Mouse (Mus musculus) hindbrain, embryonic 12.5 days (tissue): Measurements from ENCODE around the gene Tbl1xr1. TPM values are rescaled to one million over a fixed set of nuclear protein-coding genes. Genes with fewer than 3 reads are reported as not detected.
A peak's percentile ranks its signal among the peaks of the same experiment; 100 is the strongest.

ENCODE experiments used
- ATAC-seq: fragments of 200-750 bp; cut with Nextera tagmentation; 2 replicates; pipeline ENCODE4 v1.8.0; 2017; ENCODE audit warnings: moderate TSS enrichment; ENCODE audit not compliant: low FRiP score
- H3K27ac ChIP-seq: fragments of 300-500 bp; sonication (generic); 2 replicates; pipeline ENCODE4 v1.5.1; 2016; ENCODE audit warnings: mild to moderate bottlenecking
- H3K27me3 ChIP-seq: fragments of 300-500 bp; sonication (generic); 2 replicates; pipeline ENCODE4 v1.6.1; 2016; ENCODE audit warnings: mild to moderate bottlenecking
- H3K36me3 ChIP-seq: fragments of 300-500 bp; sonication (generic); 2 replicates; pipeline ENCODE4 v1.6.1; 2016; ENCODE audit warnings: mild to moderate bottlenecking
- H3K4me1 ChIP-seq: fragments of 300-500 bp; sonication (generic); 2 replicates; pipeline ENCODE4 v1.6.1; 2016
- H3K4me2 ChIP-seq: fragments of 300-500 bp; sonication (generic); replicated peaks from 2 replicates; pipeline ENCODE4 v1.6.1; 2016; ENCODE audit warnings: mild to moderate bottlenecking
- H3K4me3 ChIP-seq: fragments of 300-500 bp; sonication (generic); 2 replicates; pipeline ENCODE4 v1.5.1; 2016; ENCODE audit warnings: mild to moderate bottlenecking
- H3K9ac ChIP-seq: fragments of 300-500 bp; sonication (generic); 2 replicates; pipeline ENCODE4 v1.6.1; 2016; ENCODE audit warnings: mild to moderate bottlenecking, moderate library complexity
- H3K9me3 ChIP-seq: fragments of 300-500 bp; sonication (generic); replicated peaks from 2 replicates; pipeline ENCODE4 v1.6.1; 2016; ENCODE audit warnings: mild to moderate bottlenecking
- WGBS: fragments of 180-500 bp; shearing (Covaris S2); methylation state at CpG from one replicate; pipeline ENCODE4 v1.1.7; 2016; 5-methylcytosine and 5-hydroxymethylcytosine counted together
- polyA plus RNA-seq: library from polyadenylated mRNA; unstranded; fragments of >200 nt; fragmentation: Nextera tagmentation; extraction: Ambion mirVana; gene quantifications from 2 replicates; pipeline ENCODE4 v1.2.1, GENCODE M21; 2016

Gene Tbl1xr1
- polyA plus RNA-seq, 1 experiment from 2014 or later = 33.3 TPM

- no peak overlapping the region for H3K27ac ChIP-seq
- no peak overlapping the region for H3K4me2 ChIP-seq
- H3K4me1 ChIP-seq = no peaks in the 10 kb centered on the region
- peaks cover 36% of the 10 kb centered on the region for H3K36me3 ChIP-seq
- no peaks in the 10 kb centered on the region for H3K9me3 ChIP-seq
- WGBS = 92% methylated on average over 5 of the region's 5 CpGs
- H3K4me3 ChIP-seq = no peak overlapping the region
- no peak overlapping the region for H3K9ac ChIP-seq
- no peak for ATAC-seq
- no peaks in the 10 kb centered on the region for H3K27me3 ChIP-seq
Observed at GRCm38 (mm10) chr3:22192931-22193330, 116.5 kb downstream of the Tbl1xr1 start.

DNA sequence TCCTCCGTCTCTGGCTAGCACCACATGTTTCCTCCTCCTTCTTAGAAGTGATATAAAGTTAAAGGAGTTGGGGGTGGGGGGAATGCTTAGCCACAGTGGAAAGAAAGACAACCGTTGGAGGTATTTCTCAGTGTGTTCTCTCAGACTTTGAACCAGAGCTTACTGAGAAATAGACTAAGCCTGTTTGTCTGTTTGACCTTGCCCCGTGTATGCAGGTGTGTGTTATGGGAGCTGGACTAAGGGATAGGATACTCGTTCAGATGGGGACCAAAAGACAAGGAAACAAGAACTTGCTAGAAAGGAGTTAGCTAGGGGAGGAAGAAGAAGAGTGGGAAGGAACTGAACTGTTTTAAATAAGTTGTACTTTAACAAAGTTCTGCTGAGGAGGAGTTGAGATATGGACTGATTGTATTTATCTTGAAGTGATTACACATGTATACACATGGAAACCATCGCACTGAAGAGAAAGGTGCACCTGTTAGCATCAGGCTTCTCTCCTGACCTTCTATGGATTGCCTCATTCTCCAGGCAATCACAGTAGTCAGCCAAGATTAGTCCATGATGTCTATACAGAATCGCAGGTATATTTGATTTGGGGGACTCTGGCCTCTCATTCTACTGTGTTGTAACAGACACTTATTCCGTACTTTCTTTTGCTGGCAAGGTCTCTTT, 117.9 kb downstream of the Tbl1xr1 start:
- H3K27me3 ChIP-seq = no peaks in the 10 kb centered on the region
- H3K36me3 ChIP-seq = peaks cover 47% of the 10 kb centered on the region
- no peaks in the 10 kb centered on the region for H3K4me1 ChIP-seq
- H3K4me3 ChIP-seq = no peak overlapping the region
- 93% methylated on average over 7 of the region's 7 CpGs for WGBS
- H3K27ac ChIP-seq = no peak overlapping the region
- ATAC-seq = no peak
- H3K4me2 ChIP-seq = no peak overlapping the region
- H3K9me3 ChIP-seq = no peaks in the 10 kb centered on the region
- H3K9ac ChIP-seq = no peak overlapping the region

GRCm38 (mm10) chr3:22198802-22199201, 122.3 kb downstream of the Tbl1xr1 start:
- no peak for ATAC-seq
- H3K36me3 ChIP-seq = peaks cover 54% of the 10 kb centered on the region
- WGBS = 92% methylated on average over 1 of the region's 1 CpGs

GRCm38 (mm10) chr3:22204186-22204585, 127.7 kb downstream of the Tbl1xr1 start:
- Histone ChIP-seq H3K27me3 (no peaks in the 10 kb centered on the region), H3K4me3 (no peak overlapping the region), H3K9ac (no peak overlapping the region), H3K9me3 (no peaks in the 10 kb centered on the region), H3K36me3 (peaks cover 31% of the 10 kb centered on the region), H3K4me2 (no peak overlapping the region), H3K27ac (no peak overlapping the region), H3K4me1 (no peaks in the 10 kb centered on the region)
- WGBS = 95% methylated on average over 3 of the region's 3 CpGs
- ATAC-seq = no peak

More at GRCm38 (mm10) chr3:22198802-22199201, 122.3 kb downstream of the Tbl1xr1 start:
- H3K9me3 ChIP-seq = no peaks in the 10 kb centered on the region
- no peaks in the 10 kb centered on the region for H3K27me3 ChIP-seq
- no peak overlapping the region for H3K4me3 ChIP-seq
- H3K4me1 ChIP-seq = no peaks in the 10 kb centered on the region
- no peak overlapping the region for H3K27ac ChIP-seq
- H3K4me2 ChIP-seq = no peak overlapping the region
- H3K9ac ChIP-seq = no peak overlapping the region

- no peaks in the 10 kb centered on the region for H3K27me3 ChIP-seq
- no peaks in the 10 kb centered on the region for H3K4me1 ChIP-seq
- 82% methylated on average over 2 of the region's 2 CpGs for WGBS
- H3K27ac ChIP-seq = no peak overlapping the region
- H3K4me3 ChIP-seq = no peak overlapping the region
- ATAC-seq = no peak
- no peaks in the 10 kb centered on the region for H3K9me3 ChIP-seq
- no peaks in the 10 kb centered on the region for H3K36me3 ChIP-seq
- H3K4me2 ChIP-seq = no peak overlapping the region
- no peak overlapping the region for H3K9ac ChIP-seq
Observed at GRCm38 (mm10) chr3:22221557-22221956, 145.1 kb downstream of the Tbl1xr1 start.

- H3K4me2 ChIP-seq = no peak overlapping the region
- no peaks in the 10 kb centered on the region for H3K9me3 ChIP-seq
- H3K36me3 ChIP-seq = no peaks in the 10 kb centered on the region
- H3K27me3 ChIP-seq = no peaks in the 10 kb centered on the region
- no peak overlapping the region for H3K9ac ChIP-seq
- ATAC-seq = peak; percentile 29; the same call in 1 of the 2 replicates
- H3K27ac ChIP-seq = no peak overlapping the region
- no peaks in the 10 kb centered on the region for H3K4me1 ChIP-seq
- no peak overlapping the region for H3K4me3 ChIP-seq
- WGBS = 39% methylated on average over 12 of the region's 12 CpGs
Observed at GRCm38 (mm10) chr3:22222351-22222750, 145.9 kb downstream of the Tbl1xr1 start.

DNA sequence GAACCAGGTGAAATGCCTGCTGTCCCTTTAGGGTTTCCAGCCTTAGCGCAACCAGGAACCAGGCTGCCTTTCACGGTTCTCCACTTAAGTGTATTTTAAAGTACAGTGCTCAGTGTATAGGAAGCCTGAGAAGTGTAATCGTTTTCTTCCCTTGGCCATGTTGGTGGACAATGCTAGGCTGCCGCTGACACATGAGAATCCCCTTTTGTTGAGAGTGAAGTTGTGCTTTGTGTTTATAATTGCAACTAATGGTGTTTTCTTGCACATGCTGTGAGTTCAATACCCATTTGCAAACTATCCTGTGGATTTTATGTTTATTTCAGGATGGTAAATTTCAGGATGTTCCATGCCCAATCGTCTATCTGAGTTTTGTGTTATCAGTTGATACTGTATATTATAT, 146.6 kb downstream of the Tbl1xr1 start:
- Histone ChIP-seq H3K4me1 (no peaks in the 10 kb centered on the region), H3K27me3 (no peaks in the 10 kb centered on the region), H3K4me3 (no peak overlapping the region), H3K9ac (no peak overlapping the region), H3K9me3 (no peaks in the 10 kb centered on the region), H3K36me3 (no peaks in the 10 kb centered on the region), H3K27ac (no peak overlapping the region), H3K4me2 (no peak overlapping the region)
- no peak for ATAC-seq
- 89% methylated on average over 5 of the region's 5 CpGs for WGBS

- WGBS = 85% methylated on average over 3 of the region's 3 CpGs
- no peaks in the 10 kb centered on the region for H3K36me3 ChIP-seq
- H3K9ac ChIP-seq = no peak overlapping the region
- no peak for ATAC-seq
- H3K27ac ChIP-seq = no peak overlapping the region
- H3K4me2 ChIP-seq = no peak overlapping the region
- H3K4me1 ChIP-seq = no peaks in the 10 kb centered on the region
- no peak overlapping the region for H3K4me3 ChIP-seq
- no peaks in the 10 kb centered on the region for H3K27me3 ChIP-seq
- H3K9me3 ChIP-seq = no peaks in the 10 kb centered on the region
Observed at GRCm38 (mm10) chr3:22228052-22228451, 151.6 kb downstream of the Tbl1xr1 start.

GRCm38 (mm10) chr3:22230635-22231034, 154.2 kb downstream of the Tbl1xr1 start:
- Histone ChIP-seq H3K4me2 (no peak overlapping the region), H3K9ac (no peak overlapping the region), H3K27ac (no peak overlapping the region), H3K4me1 (no peaks in the 10 kb centered on the region), H3K36me3 (no peaks in the 10 kb centered on the region), H3K27me3 (no peaks in the 10 kb centered on the region), H3K4me3 (no peak overlapping the region), H3K9me3 (no peaks in the 10 kb centered on the region)
- 52% methylated on average over 3 of the region's 3 CpGs for WGBS
- peak; percentile 48; the same call in 1 of the 2 replicates for ATAC-seq

- WGBS = 94% methylated on average over 16 of the region's 16 CpGs
- Histone ChIP-seq H3K27me3 (no peaks in the 10 kb centered on the region), H3K9ac (no peak overlapping the region), H3K36me3 (no peaks in the 10 kb centered on the region), H3K4me3 (no peak overlapping the region), H3K9me3 (peaks cover 4% of the 10 kb centered on the region), H3K27ac (no peak overlapping the region), H3K4me2 (no peak overlapping the region), H3K4me1 (no peaks in the 10 kb centered on the region)
- no peak for ATAC-seq
Observed at GRCm38 (mm10) chr3:22238106-22238900, 161.9 kb downstream of the Tbl1xr1 start.
